Mouse (Mus musculus) C2C12 (cell line): ENCODE data around the gene Ddx17.

Experiments used
- CEBPB ChIP-seq: IDR thresholded peaks from one replicate; pipeline ENCODE4 v1.6.1; 2011; ENCODE audit warnings: low read depth, mild to moderate bottlenecking, control low read depth, moderate library complexity
- CTCF ChIP-seq: IDR thresholded peaks from one replicate; pipeline ENCODE4 v1.5.1; 2011; ENCODE audit not compliant: control insufficient read depth, insufficient read depth, insufficient read length
- MAX ChIP-seq: IDR thresholded peaks from one replicate; pipeline ENCODE4 v1.6.1; 2011; ENCODE audit warnings: mild to moderate bottlenecking, control low read depth

DNA sequence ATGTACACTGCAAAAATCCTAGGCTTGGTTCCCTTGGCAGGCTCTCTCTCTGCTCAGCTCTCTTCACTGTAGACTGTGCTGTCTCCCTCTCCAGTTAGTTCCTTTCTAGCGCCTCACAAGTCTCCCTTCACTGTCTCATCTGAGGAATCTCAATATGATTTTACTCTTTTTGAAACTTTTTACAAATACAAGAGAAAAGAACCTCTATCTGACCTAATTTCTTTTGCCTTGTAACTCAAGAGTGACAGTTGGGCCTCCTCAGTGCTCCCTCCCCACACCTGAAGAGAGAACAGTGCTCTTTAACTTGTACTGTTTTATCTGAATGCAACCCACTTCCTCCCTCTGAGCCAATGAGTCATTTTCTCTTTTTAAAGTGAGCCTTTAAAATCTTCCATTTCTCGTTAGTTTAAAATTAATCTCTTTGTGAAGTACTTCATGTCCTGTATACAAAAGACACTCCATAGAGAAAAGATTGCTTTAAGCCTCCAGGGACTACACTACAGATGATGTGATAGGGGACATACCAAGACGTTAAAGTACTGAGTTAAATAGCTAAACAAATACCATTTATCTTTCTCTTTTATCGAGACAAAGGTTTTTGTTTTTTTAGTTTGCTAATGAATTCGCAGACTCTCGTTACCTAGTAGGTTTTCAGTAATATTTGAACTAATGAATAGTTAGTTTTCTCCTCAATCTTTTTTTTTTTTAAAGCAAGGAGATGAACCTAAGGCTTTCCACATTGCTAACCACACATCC is 31.3 kb upstream of the Ddx17 start:
- TF ChIP-seq MAX (no peak), CTCF (no peak), CEBPB (no peak)
